Mouse (Mus musculus): ENCODE data around the gene Sftpd. TPM values are rescaled to one million over a fixed set of nuclear protein-coding genes. Genes with fewer than 3 reads are reported as not detected.
A peak's percentile ranks its signal among the peaks of the same experiment; 100 is the strongest.

Gene Sftpd
- total RNA-seq (2021): not detected

GRCm38 (mm10) chr14:41185059-41185821 lies at the start of gene Sftpd:
Sftpd (minus strand) TSS chr14:41185149.
- intact Hi-C loops (cut with DNase I): no loop called here
- DNase-seq (ENCODE audit: low spot score in 2 of 2): no peak

GRCm38 (mm10) chr14:41198037-41198730 lies 13.2 kb upstream of the Sftpd start:
- no peak for DNase-seq (ENCODE audit: low spot score in 2 of 2)
- intact Hi-C loops (cut with DNase I): no loop called here

- no peak for DNase-seq (ENCODE audit: low spot score in 2 of 2)
- intact Hi-C loops (cut with DNase I): no loop called here
Measured at GRCm38 (mm10) chr14:41189496-41189895, 4.5 kb upstream of the Sftpd start.

- no peak for DNase-seq (ENCODE audit: low spot score in 2 of 2)
- intact Hi-C loops (cut with DNase I): no loop called here
Measured at GRCm38 (mm10) chr14:41174802-41175201, 10.1 kb downstream of the Sftpd start.

GRCm38 (mm10) chr14:41170514-41170913 lies 14.4 kb downstream of the Sftpd start:
- no peak for DNase-seq (ENCODE audit: low spot score in 2 of 2)
- intact Hi-C loops (cut with DNase I): no loop called here

- DNase-seq (ENCODE audit: low spot score in 2 of 2): no peak
- intact Hi-C loops (cut with DNase I): no loop called here
Measured at GRCm38 (mm10) chr14:41168567-41168966, 16.4 kb downstream of the Sftpd start.

- intact Hi-C loops (cut with DNase I): no loop called here
Measured at GRCm38 (mm10) chr14:41167278-41167677, 17.7 kb downstream of the Sftpd start.

GRCm38 (mm10) chr14:41162663-41163062 lies 22.3 kb downstream of the Sftpd start:
- DNase-seq (ENCODE audit: low spot score in 2 of 2): peak; percentile 17 to 28
- intact Hi-C loops (cut with DNase I): loop anchor here (1.0 to 2.0 kb wide), 2 partner anchors 34 to 72 kb away; no protein-coding TSS in a partner anchor

More at GRCm38 (mm10) chr14:41167278-41167677, 17.7 kb downstream of the Sftpd start:
- no peak for DNase-seq (ENCODE audit: low spot score in 2 of 2)

- no peak for DNase-seq (ENCODE audit: low spot score in 2 of 2)
- intact Hi-C loops (cut with DNase I): no loop called here
Measured at GRCm38 (mm10) chr14:41160743-41161142, 24.2 kb downstream of the Sftpd start.

GRCm38 (mm10) chr14:41160076-41160475 lies 24.9 kb downstream of the Sftpd start:
- intact Hi-C loops (cut with DNase I): no loop called here
- DNase-seq (ENCODE audit: low spot score in 2 of 2): no peak

GRCm38 (mm10) chr14:41151220-41151898 lies 33.6 kb downstream of the Sftpd start, which contains the start of gene Mbl1:
Mbl1 (plus strand) TSS chr14:41151458.
- DNase-seq (ENCODE audit: low spot score in 2 of 2): no peak
- intact Hi-C loops (cut with DNase I): no loop called here

GRCm38 (mm10) chr14:41147356-41147755 lies 37.6 kb downstream of the Sftpd start:
- intact Hi-C loops (cut with DNase I): no loop called here
- DNase-seq (ENCODE audit: low spot score in 2 of 2): no peak

GRCm38 (mm10) chr14:41146922-41147321 lies 38.0 kb downstream of the Sftpd start:
- DNase-seq (ENCODE audit: low spot score in 2 of 2): no peak
- intact Hi-C loops (cut with DNase I): no loop called here

- intact Hi-C loops (cut with DNase I): no loop called here
Measured at GRCm38 (mm10) chr14:41146035-41146434, 38.9 kb downstream of the Sftpd start.

GRCm38 (mm10) chr14:41140686-41141085 lies 44.3 kb downstream of the Sftpd start:
- no peak for DNase-seq (ENCODE audit: low spot score in 2 of 2)
- intact Hi-C loops (cut with DNase I): no loop called here

More at GRCm38 (mm10) chr14:41146035-41146434, 38.9 kb downstream of the Sftpd start:
- DNase-seq (ENCODE audit: low spot score in 2 of 2): no peak

- DNase-seq (ENCODE audit: low spot score in 2 of 2): no peak
- intact Hi-C loops (cut with DNase I): no loop called here
Measured at GRCm38 (mm10) chr14:41137006-41137405, 47.9 kb downstream of the Sftpd start.

- intact Hi-C loops (cut with DNase I): no loop called here
- DNase-seq (ENCODE audit: low spot score in 2 of 2): no peak
Measured at GRCm38 (mm10) chr14:41131540-41131939, 53.4 kb downstream of the Sftpd start, which contains the start of gene Sftpa1. Sftpa1 (plus strand) TSS chr14:41131782.

- intact Hi-C loops (cut with DNase I): loop anchor here (1.0 kb wide), 1 partner anchor 34 kb away; no protein-coding TSS in a partner anchor
Measured at GRCm38 (mm10) chr14:41127997-41128396, 57.0 kb downstream of the Sftpd start.

GRCm38 (mm10) chr14:41124683-41125082 lies 60.3 kb downstream of the Sftpd start:
- DNase-seq (ENCODE audit: low spot score in 2 of 2): no peak
- intact Hi-C loops (cut with DNase I): no loop called here

More at GRCm38 (mm10) chr14:41127997-41128396, 57.0 kb downstream of the Sftpd start:
- peak in 1 of 2 experiments; percentile 14 for DNase-seq (ENCODE audit: low spot score in 2 of 2)

All from left cerebral cortex, postnatal 36 days (tissue).